Mouse (Mus musculus) heart, embryonic 10.5 days (tissue): ENCODE data around the gene Dhrs9. TPM values are rescaled to one million over a fixed set of nuclear protein-coding genes. Genes with fewer than 3 reads are reported as not detected.

Experiments
- DNase-seq: peaks from one replicate; pipeline ENCODE4 v3.0.0-alpha.2; 2017; ENCODE audit warnings: low spot score
- H3K27ac ChIP-seq: fragments of 300-500 bp; sonication (generic); 2 replicates; pipeline ENCODE4 v1.5.1; 2016; ENCODE audit warnings: mild to moderate bottlenecking
- H3K27me3 ChIP-seq: fragments of 300-500 bp; sonication (generic); 2 replicates; pipeline ENCODE4 v1.6.1; 2016; ENCODE audit warnings: mild to moderate bottlenecking; ENCODE audit not compliant: poor library complexity, insufficient read depth, severe bottlenecking
- H3K36me3 ChIP-seq: fragments of 300-500 bp; sonication (generic); 2 replicates; pipeline ENCODE4 v1.6.1; 2016; ENCODE audit warnings: mild to moderate bottlenecking, moderate library complexity
- H3K4me1 ChIP-seq: fragments of 300-500 bp; sonication (generic); 2 replicates; pipeline ENCODE4 v1.6.1; 2016; ENCODE audit warnings: mild to moderate bottlenecking
- H3K4me3 ChIP-seq: fragments of 300-500 bp; sonication (generic); 2 replicates; pipeline ENCODE4 v1.5.1; 2016; ENCODE audit warnings: mild to moderate bottlenecking, moderate library complexity
- H3K9me3 ChIP-seq: fragments of 300-500 bp; sonication (generic); 2 replicates; pipeline ENCODE4 v1.6.1; 2016; ENCODE audit warnings: mild to moderate bottlenecking, moderate library complexity
- WGBS: fragments of 180-500 bp; shearing (Covaris S2); methylation state at CpG from one replicate; pipeline ENCODE4 v1.1.7; 2016; 5-methylcytosine and 5-hydroxymethylcytosine counted together
- polyA plus RNA-seq: library from polyadenylated mRNA; unstranded; fragments of >200 nt; fragmentation: Nextera tagmentation; extraction: Ambion mirVana; gene quantifications from 2 replicates; pipeline ENCODE4 v1.2.1, GENCODE M21; 2016

The Dhrs9 gene
- polyA plus RNA-seq, 1 experiment from 2014 or later: not detected

DNA sequence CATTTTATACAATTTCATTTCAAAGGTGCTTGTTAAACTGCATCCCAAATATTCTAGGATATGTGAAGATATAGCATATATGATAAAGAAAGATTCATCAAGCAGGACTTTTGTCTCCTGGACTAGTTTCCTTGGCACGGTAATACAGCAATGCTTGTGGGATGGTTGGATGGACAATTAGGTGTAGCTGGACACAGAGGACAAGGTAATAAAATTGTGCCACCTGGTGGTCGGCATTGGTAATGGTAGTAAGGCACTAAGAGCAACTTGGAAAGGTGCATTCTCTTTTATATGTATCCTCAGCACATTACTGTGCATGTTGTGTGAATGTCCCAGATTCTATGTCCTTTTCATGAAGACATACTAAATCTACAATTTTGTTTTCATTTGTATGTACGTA is 47.9 kb downstream of the Dhrs9 start:
- Histone ChIP-seq H3K27me3 (no peaks in the 10 kb centered on the region), H3K4me3 (no peak overlapping the region), H3K36me3 (no peaks in the 10 kb centered on the region), H3K4me1 (no peaks in the 10 kb centered on the region), H3K9me3 (no peaks in the 10 kb centered on the region), H3K27ac (no peak overlapping the region)
- DNase-seq: peak; percentile 81
- 40% methylated on average over 3 of the region's 3 CpGs for whole genome bisulfite sequencing

DNA sequence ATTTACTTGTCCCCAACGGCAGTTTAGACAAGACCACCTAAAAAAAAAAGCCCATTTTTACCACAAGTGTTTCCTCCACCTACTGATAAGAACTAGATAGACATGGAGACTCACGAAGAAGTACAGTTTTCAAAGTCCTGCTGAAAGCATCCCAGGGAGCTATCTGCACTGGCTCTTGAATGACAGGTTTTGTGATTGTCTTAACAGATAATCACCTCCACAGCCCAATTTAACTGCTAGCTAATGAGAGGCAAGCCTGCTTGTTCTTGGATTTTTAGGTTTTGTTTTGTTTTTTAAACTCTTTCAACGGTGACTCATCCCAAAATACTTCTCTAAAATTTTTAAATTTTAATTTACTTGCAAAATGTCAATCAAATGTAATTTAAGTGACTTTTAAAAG is 61.4 kb downstream of the Dhrs9 start:
- Histone ChIP-seq H3K27me3 (no peaks in the 10 kb centered on the region), H3K36me3 (no peaks in the 10 kb centered on the region), H3K27ac (no peak overlapping the region), H3K4me3 (no peak overlapping the region), H3K9me3 (no peaks in the 10 kb centered on the region), H3K4me1 (no peaks in the 10 kb centered on the region)
- no peak for DNase-seq
- WGBS: 25% methylated on average over 3 of the region's 3 CpGs

DNA sequence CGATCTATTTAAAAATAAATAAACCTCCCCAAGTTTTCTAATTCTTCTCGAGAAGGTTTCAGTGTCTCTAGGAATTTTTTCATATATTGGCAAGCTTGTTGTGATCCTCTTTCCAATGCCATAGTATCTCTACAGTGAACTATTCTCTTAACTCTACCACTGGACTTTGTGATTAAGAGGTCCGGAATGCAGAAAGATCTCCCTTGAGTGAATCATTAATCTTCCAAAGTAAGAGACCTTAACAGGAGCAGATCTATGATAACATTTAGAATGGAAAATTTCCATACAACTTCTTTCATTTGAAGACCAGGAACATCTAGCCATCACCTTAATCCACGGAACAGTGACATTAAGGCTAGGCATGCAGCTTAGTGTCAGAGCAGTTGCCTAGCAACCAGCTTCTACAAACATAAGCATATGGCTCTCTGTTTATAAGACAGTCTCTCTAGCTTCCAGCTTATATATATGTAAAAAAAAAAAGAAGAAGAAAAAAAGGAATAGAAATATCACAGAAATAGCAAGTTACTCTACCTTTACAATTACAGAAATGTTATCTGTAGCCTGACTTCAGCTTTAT is 65.7 kb downstream of the Dhrs9 start:
- no peak overlapping the region for H3K27ac ChIP-seq
- no peaks in the 10 kb centered on the region for H3K27me3 ChIP-seq
- no peaks in the 10 kb centered on the region for H3K36me3 ChIP-seq
- H3K9me3 ChIP-seq: no peaks in the 10 kb centered on the region
- H3K4me3 ChIP-seq: no peak overlapping the region
- WGBS: 59% methylated on average over 4 of the region's 4 CpGs
- no peaks in the 10 kb centered on the region for H3K4me1 ChIP-seq
- DNase-seq: no peak

DNA sequence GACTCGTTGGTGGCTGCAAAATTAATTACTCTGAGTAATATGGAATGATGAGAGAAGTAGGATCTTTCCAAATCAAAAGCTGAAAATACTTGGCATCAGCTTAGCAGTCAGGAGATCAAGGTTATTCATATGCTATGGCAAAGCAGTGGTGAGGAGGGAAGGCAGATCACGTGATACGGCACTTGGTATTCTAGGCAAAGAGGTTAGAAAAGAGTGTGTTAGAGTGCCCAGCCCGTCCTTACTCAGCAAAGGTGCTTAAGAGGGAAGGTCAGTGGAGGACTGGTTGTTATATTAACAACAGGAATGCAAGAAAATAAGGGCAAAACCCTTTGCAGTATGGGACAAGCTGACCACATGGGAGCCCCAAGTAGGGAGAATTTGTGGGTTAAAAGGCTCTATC is 68.3 kb downstream of the Dhrs9 start:
- no peaks in the 10 kb centered on the region for H3K4me1 ChIP-seq

DNA sequence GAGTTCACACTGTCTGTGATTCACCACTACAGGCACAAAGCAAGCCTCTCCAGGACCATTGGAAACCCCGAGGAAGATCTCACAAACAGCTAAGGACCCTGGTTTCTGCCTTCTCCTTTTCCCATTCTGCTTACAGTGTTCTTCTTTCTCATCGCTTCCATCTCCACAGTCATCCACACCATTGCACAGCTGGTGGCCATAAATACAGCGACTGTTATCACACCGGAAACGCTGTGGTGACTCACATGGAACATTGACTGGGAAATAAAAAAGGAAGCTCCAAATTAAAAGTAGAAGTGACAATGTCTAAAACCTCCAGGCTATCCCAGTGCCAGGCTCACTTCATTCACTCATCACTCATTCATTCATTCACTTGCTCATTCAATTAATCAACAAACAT is 70.9 kb downstream of the Dhrs9 start:
- DNase-seq: no peak
- H3K9me3 ChIP-seq: no peaks in the 10 kb centered on the region
- H3K4me3 ChIP-seq: no peak overlapping the region
- WGBS: 81% methylated on average over 5 of the region's 5 CpGs
- no peaks in the 10 kb centered on the region for H3K4me1 ChIP-seq
- no peaks in the 10 kb centered on the region for H3K27me3 ChIP-seq
- H3K36me3 ChIP-seq: no peaks in the 10 kb centered on the region
- H3K27ac ChIP-seq: no peak overlapping the region

More for the DNA sequence above, 68.3 kb downstream of the Dhrs9 start:
- Histone ChIP-seq H3K9me3 (no peaks in the 10 kb centered on the region), H3K36me3 (no peaks in the 10 kb centered on the region), H3K27ac (no peak overlapping the region), H3K4me3 (no peak overlapping the region), H3K27me3 (no peaks in the 10 kb centered on the region)
- DNase-seq: no peak
- 84% methylated on average over 4 of the region's 4 CpGs for WGBS

Other genes starting within 250 kb of the Dhrs9 start
- gene Nostrin, start 244.6 kb upstream of the Dhrs9 start, polyA plus RNA-seq: 2.1 and 3.8 TPM in 2 replicates
- gene Spc25, start 174.3 kb upstream of the Dhrs9 start, polyA plus RNA-seq: 144 and 158 TPM in 2 replicates
- gene G6pc2, start 169.4 kb upstream of the Dhrs9 start, polyA plus RNA-seq: not detected in 2 replicates
- gene Abcb11, start 37.8 kb upstream of the Dhrs9 start, polyA plus RNA-seq: 0.02 and 0.13 TPM in 2 replicates
- 0.60 and 1.3 TPM in 2 replicates for gene Lrp2, start 205.6 kb downstream of the Dhrs9 start, polyA plus RNA-seq